Mouse (Mus musculus): ENCODE data around the gene Med21.

- TF ChIP-seq CTCF (IDR thresholded peaks at IDR 0.05; ENCODE audit: low read depth) (no peak), EP300 (optimal IDR thresholded peaks at IDR 0.05) (no peak)
These were observed 55.4 kb downstream of the Med21 start for GRCm38 (mm10) chr6:146697767-146698166.
